25 mouse cellular contexts compared by ENCODE assay signal in genomic region chr15:8721005-8721404, GRCm38 (mm10). TPM values are rescaled to one million over a fixed set of nuclear protein-coding genes. Genes with fewer than 3 reads are reported as not detected.
DNase-seq lines count a peak whose midpoint lies in the region; TF ChIP-seq lines count a peak whose summit lies in the region.
"Had no signal": no experiment of that assay in that cellular context is flagged by ENCODE, and none has a peak within 500 bp of the region (broad histone marks: within the 10 kb centered on the region; RNA-seq: fewer than 3 reads in every experiment).

No protein-coding gene starts in this region.

- TF ChIP-seq POLR2A in ES-Bruce4 (IDR thresholded peaks at IDR 0.05; ENCODE audit: insufficient read depth, low read length): no peak

- H3K4me1 ChIP-seq in ES-Bruce4 (ENCODE audit: control insufficient read depth, insufficient read depth, low read length): peaks cover 4% of the 10 kb centered on the region
- H3K4me1 ChIP-seq: embryonic facial prominence, embryonic 15.5 days had no signal

- peak overlapping the region; percentile 87 for H3K27ac ChIP-seq in ES-Bruce4 (ENCODE audit: insufficient read depth, low read length)
- H3K27ac ChIP-seq: embryonic facial prominence, embryonic 13.5 days; embryonic facial prominence, embryonic 15.5 days; forebrain, embryonic 10.5 days; forebrain, embryonic 13.5 days; forebrain, embryonic 15.5 days had no signal

- DNase-seq in ES-CJ7 (ENCODE audit: low read depth, low spot score) (peak; percentile 27), R1 (ENCODE audit: low read depth, low spot score) (peak; percentile 78)
- no peak for DNase-seq in lung, adult 18-20 months
- no peak for DNase-seq in urinary bladder, adult 18-20 months (ENCODE audit: low spot score in 2 of 2)
- no peak for DNase-seq in spleen, postnatal 4 days (ENCODE audit: low spot score in 2 of 2)
- DNase-seq: adrenal gland, adult 2 months; adrenal gland, postnatal 10 days; adrenal gland, postnatal 25 days; cerebellum, adult 11 months; cerebellum, adult 18-20 months; cerebellum, adult 8-10 months; cerebellum, adult 9-11 months; cerebellum, postnatal 14 days; cerebellum, postnatal 36 days; embryo, embryonic 11 days; forebrain, postnatal 0 days had no signal

- no peak overlapping the region for H3K9ac ChIP-seq in ES-Bruce4 (ENCODE audit: low read depth, poor library complexity, severe bottlenecking)
- H3K9ac ChIP-seq: embryonic facial prominence, embryonic 13.5 days; embryonic facial prominence, embryonic 15.5 days; forebrain, embryonic 13.5 days; forebrain, embryonic 15.5 days; forebrain, postnatal 0 days had no signal

- no peak overlapping the region for H3K4me3 ChIP-seq in ES-Bruce4 (ENCODE audit: low read depth, low read length)
- H3K4me3 ChIP-seq: embryonic facial prominence, embryonic 13.5 days; embryonic facial prominence, embryonic 15.5 days; erythroblast, embryonic 14.5 days; forebrain, embryonic 10.5 days; forebrain, embryonic 13.5 days; forebrain, embryonic 15.5 days had no signal

- H3K27me3 ChIP-seq in ES-Bruce4 (ENCODE audit: control insufficient read depth, insufficient read depth, low read length, poor library complexity, severe bottlenecking): no peaks in the 10 kb centered on the region
- H3K27me3 ChIP-seq: embryonic facial prominence, embryonic 13.5 days; embryonic facial prominence, embryonic 15.5 days; forebrain, embryonic 15.5 days; Patski had no signal

- no peaks in the 10 kb centered on the region for H3K36me3 ChIP-seq in ES-Bruce4 (ENCODE audit: control insufficient read depth, insufficient read depth, low read length, poor library complexity, severe bottlenecking)
- H3K36me3 ChIP-seq: embryonic facial prominence, embryonic 13.5 days; embryonic facial prominence, embryonic 15.5 days; forebrain, embryonic 10.5 days; forebrain, embryonic 15.5 days; G1E had no signal

- no peak for TF ChIP-seq CTCF in ES-Bruce4 (IDR thresholded peaks at IDR 0.05; ENCODE audit: low read depth, low read length)

- TF ChIP-seq EP300 in ES-Bruce4 (IDR thresholded peaks at IDR 0.05; ENCODE audit: insufficient read depth, low read depth, low read length): 0 out of 2 replicates have a peak, but pooled peaks have one; percentile 14

- H3K9me3 ChIP-seq in ES-Bruce4 (replicated peaks; ENCODE audit: control insufficient read depth, insufficient read depth, low read length, poor library complexity, severe bottlenecking): no peaks in the 10 kb centered on the region
- H3K9me3 ChIP-seq: embryonic facial prominence, embryonic 13.5 days; embryonic facial prominence, embryonic 15.5 days; forebrain, embryonic 10.5 days; forebrain, embryonic 13.5 days; forebrain, embryonic 15.5 days; G1E had no signal

RNA-seq across cellular contexts. Expression of gene Slc1a3, which starts 10.4 kb away (rescaled TPM):
- 21.7 and 25.4 TPM in 2 replicates for polyA plus RNA-seq in ES-Bruce4 (2011; ENCODE audit: insufficient read depth, insufficient read length, low read depth, missing spikeins)
- polyA plus RNA-seq: erythroblast, embryonic 14.5 days; G1E had no signal

Comparison
In these comparisons a context has a peak if more than half of its experiments do, and no peak if none do; other contexts are left out.
1. DNase-seq: peak in ES-CJ7 (single experiment) and R1 (single experiment); none in lung, adult 18-20 months (0 of 2), urinary bladder, adult 18-20 months (0 of 2) and spleen, postnatal 4 days (0 of 2).